Mouse (Mus musculus) gastrocnemius, adult 8-10 months (tissue): Measurements from ENCODE around the gene Gfpt2. TPM values are rescaled to one million over a fixed set of nuclear protein-coding genes. Genes with fewer than 3 reads are reported as not detected.

Experiments used
- DNase-seq, 2 experiments: peaks; one replicate each; pipeline ENCODE4 v3.0.0; 2022; ENCODE audit warnings: low spot score in 2 of 2
- microRNA-seq: library from miRNA; unstranded; fragments of <30 nt; microRNA quantifications from one replicate; pipeline ENCODE4 v1.2.0, GENCODE M21; 2022
- total RNA-seq, 4 experiments: library from RNA; stranded (reverse); gene quantifications; 2 replicates each; pipeline ENCODE4 v1.2.4; 2022

Gfpt2 gene
- total RNA-seq, 4 experiments from 2014 or later, result 3.0 to 6.9 (median 5.8) TPM

DNA sequence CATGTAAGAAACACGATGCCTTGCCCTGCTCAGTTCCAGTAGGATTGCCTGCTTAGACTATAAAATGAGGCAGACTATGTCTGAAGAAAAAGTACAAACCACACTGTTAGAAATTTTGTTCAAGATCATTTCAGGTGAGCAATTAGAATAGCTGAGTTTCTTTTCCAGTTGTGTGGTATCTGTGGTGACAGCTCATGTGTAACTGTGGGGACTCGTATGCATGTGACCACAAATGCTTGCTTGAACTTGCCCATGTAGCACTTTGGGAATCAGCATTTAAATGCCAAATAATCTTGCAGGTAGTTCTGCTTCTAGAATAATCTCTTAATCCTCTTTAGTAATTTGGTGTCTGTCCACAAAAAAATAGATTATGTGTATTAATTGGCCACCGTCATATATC, 89.4 kb downstream of the Gfpt2 start:
- no peak for DNase-seq

Small RNA genes lying within 50 kb of the gene (microRNA-seq; reads per million reads assigned to microRNA genes)
- gene Gm23813, result not detected

Other genes with a start within 250 kb of the Gfpt2 start
- gene Olfr1380, start 237.3 kb upstream of the Gfpt2 start, total RNA-seq, result not detected
- 1 to 10 TPM; 2.1 to 2.4 (median 2.3) TPM for gene Flt4, start 184.9 kb upstream of the Gfpt2 start, total RNA-seq
- gene Scgb3a1, start 130.6 kb upstream of the Gfpt2 start, total RNA-seq, result not detected
- gene Cnot6, start 81.5 kb upstream of the Gfpt2 start, total RNA-seq, result 10 to 100 TPM in 2 of 4 experiments, 1 to 10 TPM in 2; 7.9 to 14.0 (median 9.8) TPM
- gene Mapk9, start 52.6 kb downstream of the Gfpt2 start, total RNA-seq, result 10 to 100 TPM; 45.2 to 65.2 (median 53.8) TPM
- gene Rasgef1c, start 107.7 kb downstream of the Gfpt2 start, total RNA-seq, result under 1 TPM in 2 of 4 experiments, not detected in 2; 0.24 to 0.43 TPM
- gene Rnf130, start 231.2 kb downstream of the Gfpt2 start, total RNA-seq, result 10 to 100 TPM; 49.8 to 57.4 (median 54.4) TPM